Mouse (Mus musculus) frontal cortex, adult (tissue): ENCODE measurements at regions not wholly inside any gene's neighbourhood (a gene's known extent, or its start where the extent isn't known, plus 50 kb on each side); places are given as distances from the start of the nearest gene placed in this dataset.
"Not testable (repeated sequence)": the region's sequence is repeated elsewhere in the genome, so short reads cannot be mapped to it uniquely, and the experiment has no call there.

Experiments
- ATAC-seq: cut with Nextera tagmentation; 2 replicates; pipeline ENCODE4 v1.9.2; 2017; ENCODE audit warnings: mild to moderate bottlenecking, moderate library complexity, mixed read lengths; ENCODE audit not compliant: low TSS enrichment

DNA sequence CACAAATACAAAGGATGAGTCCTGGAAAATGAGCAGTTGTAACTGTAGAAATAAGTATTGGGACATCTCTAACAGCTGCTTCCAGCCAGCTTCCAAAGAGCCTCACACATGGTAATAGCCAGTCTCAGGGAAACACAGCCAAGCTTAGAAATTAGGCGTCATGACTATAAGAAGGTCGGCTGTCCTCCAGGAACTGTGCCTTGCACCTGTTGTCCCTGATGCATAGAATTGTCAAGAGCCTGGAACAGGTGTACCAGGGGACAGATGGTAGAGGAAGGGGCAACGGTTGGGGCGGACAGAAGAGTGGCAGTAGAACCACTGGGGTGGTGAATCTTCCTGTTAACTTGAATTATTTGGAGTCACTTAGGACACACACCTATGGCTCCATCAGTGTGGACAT is 162.1 kb downstream of the Trib2 start:
- no peak for ATAC-seq

DNA sequence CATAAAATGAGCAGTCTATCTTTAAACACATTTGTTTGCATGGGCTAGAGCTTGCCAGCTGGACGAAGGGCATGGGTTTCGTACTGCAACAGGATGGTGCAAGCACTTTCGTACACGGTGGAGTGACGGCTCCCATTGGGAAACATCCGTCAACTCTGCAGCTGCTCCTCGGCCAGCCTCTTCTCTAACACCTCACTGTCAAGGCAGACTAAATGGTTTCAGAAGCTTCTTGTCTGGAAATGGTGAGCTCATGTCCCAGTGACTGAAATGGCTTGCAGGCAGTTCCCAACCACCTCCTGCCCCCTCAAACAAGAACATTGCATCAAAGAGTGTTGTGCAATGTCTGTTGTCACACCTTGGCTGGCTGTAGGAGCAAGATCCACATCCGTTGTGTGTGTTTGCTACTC is 163.4 kb downstream of the Trib2 start:
- ATAC-seq: peak; percentile 31; the same call in 1 of the 2 replicates

DNA sequence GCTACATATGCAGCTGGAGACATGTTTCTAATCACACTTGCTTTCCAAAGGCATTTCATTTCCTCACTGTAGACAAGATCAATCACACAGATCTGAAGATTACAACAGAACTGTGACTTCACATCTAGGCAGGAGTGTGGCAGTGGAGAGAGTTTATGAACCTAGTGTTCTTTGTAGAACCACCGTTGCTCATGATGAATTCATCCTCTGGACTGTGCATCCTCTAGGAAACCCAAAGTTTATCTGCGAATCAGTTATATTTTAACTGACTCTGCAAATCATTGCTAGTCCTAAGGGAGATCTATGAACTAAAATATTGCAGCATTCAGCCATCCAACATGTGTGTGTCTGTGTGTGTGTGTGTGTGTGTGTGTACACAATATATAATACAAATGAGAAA is 165.4 kb downstream of the Trib2 start:
- ATAC-seq: no peak

DNA sequence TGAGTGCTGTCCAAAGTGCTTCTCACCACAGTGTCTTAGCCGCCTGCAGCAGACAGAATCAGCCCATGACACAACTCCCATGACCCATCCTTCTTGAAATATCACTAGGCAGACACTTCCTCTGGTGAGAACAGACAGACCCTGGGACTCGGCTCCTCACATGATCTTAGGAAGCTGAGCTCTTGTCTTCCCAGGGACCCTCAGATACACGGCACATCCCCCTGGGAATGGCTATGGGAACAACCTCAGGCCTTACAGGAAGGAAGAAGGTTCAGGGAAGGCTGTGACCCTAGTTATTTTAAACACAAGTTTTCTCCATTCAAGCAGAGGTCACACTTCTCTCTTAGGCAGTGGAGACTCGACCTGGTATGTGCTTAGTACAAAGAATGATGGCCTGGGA is 166.8 kb downstream of the Trib2 start:
- ATAC-seq: no peak

DNA sequence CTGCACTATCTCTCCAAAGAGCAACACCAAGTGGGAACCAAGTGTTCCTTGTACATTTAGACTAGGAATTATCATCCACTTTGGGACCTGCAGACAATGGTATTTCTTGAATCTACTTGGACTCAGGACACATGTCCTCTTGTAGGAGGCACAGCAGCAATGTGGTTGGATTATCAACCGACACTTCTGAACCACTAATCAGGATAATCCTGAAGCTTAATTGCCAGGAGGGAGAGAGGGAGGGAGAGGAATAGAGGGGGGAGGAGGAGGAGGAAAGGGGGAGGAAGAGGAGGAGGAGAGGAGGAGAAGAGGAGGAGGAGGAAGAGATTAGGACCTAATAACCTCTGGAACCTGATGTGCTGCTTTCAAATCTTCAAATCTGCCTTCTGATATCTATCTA is 167.5 kb downstream of the Trib2 start:
- no peak for ATAC-seq

DNA sequence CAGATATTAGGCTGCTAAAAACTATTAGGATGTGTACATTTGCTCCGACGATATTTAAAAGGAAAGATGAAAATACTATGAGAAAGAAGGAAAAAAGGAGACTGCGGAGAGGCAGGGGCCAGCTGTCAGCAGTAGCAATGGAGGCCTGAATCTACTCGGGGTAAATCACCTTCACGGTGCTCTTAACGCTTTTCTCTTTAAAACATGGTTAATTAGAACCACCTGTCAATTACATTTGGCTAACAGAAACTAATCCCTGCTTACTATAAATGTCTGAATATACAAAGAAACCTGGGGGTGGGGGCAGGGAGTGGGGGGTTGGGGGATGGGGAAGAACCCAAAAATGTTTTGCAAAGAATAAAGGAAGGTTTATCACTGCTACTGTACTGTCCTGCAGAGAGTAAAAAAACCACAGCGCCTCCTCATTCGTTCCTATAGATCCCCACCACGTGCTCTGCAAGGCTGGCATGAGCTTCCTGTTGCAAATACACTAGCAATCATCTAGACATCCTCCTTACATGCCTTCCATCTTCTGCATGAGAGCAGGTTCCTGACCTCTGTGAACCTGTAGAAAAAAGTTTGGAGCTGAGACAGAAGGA is 172.5 kb downstream of the Trib2 start:
- ATAC-seq: no peak

DNA sequence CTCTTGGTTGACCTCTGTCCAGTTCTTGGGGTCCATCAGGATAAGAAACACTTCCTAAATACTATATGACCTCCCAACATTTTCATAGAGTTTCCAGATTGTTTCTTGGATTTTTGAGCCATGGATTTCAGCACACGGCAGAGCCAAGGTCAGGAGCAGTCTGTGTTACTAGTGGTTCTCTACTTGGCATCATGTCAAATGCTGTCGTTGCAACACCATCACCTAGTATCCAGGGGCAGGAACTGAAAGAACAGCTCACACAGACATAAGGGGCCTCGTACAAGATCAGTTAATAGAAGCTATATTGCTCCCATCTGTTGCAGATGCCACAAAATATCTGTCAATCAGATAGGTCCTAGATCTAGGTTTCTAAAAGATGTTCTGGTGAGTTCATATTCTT is 173.1 kb downstream of the Trib2 start:
- no peak for ATAC-seq

DNA sequence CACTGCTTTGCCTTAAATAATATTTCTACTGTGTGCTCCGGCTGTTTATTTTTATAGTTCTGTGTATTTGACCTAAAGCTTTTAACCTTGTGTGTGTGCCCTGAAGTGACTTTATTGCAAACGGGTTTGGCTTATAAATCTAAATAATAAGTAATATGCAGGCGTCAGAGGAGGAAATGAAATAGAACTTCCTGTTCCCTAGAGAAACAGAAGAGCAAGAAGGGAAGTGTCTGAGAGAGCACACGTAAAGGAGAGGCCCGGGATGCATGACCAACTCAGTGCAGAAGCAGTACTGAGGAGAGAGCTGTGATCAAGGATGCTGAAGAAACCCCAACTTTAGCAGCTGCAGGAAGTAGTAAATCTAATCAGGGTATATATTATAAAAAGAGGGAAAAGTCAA is 176.4 kb downstream of the Trib2 start:
- ATAC-seq: no peak

DNA sequence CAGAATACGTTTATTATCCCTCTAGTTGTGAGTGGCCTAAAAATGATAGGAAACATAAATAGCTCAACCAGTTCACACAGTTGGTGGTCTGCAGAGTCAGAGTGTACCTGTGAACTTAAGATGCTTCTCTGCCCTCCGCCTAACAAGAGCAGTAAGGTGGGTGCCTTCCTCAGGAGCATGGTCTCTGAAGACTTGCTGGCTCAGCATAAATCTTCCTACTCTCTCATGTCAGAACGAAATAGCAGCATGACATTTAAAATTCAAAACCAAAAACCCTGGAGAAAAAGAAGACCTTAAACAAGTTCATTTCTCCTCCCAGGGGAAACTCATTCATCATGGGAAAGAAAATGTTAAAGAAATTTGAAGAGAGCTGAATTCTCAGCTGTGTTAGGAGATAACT is 186.8 kb downstream of the Trib2 start:
- ATAC-seq: no peak

DNA sequence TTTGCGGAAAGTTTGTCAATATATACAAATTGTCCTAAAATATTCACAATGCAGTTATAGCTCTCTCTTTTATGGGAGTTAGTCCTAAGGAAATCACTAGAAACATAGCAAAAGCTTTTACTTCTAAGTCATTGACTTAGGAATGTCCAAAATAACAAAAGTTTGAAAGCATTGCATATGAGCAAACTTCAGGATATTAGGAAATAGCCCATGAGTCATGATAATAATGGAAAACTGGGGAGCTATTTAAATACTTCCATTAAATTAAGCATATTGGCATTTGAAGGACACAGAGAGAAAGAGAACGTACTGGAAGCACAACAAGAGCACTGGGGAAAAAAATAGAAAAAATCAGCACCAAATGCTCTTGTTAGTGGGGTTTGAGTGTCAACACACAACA is 197.2 kb downstream of the Trib2 start:
- ATAC-seq: no peak

DNA sequence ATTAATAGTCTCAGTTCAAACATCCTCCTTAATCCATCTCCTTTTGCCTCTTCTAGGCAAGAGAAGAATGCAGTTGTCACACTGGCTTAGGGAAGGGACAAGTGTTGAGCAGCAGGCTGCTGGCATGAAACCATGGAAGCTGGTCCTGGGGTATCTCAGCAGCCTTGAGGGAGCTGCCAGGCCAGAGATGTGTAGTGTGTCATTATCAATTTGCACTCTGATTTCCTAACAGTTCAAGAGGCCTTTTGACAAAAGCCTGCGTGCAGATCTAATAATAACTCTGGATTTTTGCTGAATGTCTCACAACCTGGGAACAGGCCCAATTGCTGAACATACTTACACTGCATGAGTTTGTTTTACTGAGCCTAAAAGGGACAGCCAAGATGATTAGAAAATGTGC is 199.4 kb downstream of the Trib2 start:
- 0 out of 2 replicates have a peak, but pooled peaks have one; percentile 31 for ATAC-seq

DNA sequence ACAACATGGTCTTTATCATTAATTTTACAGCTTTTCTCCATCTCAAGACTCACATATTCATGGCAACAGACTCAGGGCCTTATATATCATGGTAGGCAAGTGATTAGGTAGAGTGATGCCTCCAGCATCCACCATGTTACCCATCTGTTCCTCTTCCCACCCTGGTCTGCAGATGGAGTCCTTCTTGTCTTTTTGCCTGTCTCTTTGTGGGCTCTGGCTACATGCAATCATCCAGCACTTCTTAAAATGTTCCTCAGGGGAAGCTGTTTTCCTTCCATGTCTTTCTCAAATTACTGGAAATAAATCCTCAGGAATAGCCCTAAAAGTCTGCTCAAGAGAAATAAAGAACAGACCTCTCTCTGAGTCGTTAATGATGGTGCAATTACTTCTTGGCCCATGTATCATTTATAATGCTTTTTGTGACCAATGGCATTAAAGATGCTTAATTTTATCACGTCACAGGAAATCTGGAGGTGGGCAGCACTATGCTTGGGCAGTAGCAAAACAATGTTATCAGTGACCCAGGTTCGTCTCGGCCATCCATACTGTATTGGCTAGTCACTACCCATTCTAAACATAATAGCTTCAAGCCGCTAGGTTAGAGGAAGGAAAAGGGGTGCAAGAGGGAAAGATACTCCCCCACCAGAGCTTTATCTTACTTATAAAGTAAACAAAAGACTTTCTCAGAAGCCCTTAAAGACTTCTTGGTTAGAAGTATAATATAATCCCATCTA is 204.7 kb downstream of the Trib2 start:
- ATAC-seq: no peak

DNA sequence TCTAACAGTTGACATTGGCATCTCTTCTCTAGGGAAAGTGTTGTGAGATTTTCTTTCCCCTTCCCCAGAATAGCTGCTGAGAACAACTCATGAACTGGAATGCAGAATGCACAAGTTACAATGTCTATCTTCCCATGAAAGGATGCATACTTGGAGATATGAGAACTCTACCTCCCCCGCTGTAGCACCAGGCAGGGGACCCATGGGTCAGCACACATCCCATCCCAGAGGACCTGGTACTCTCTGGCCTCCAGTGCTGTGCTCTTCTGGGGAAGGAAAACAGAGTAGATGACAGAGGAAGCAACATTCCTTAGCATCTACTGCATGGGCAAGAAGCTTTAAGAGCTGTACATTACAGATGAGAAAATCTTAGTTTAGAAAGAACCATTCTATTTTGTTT is 209.6 kb downstream of the Trib2 start:
- ATAC-seq: no peak

DNA sequence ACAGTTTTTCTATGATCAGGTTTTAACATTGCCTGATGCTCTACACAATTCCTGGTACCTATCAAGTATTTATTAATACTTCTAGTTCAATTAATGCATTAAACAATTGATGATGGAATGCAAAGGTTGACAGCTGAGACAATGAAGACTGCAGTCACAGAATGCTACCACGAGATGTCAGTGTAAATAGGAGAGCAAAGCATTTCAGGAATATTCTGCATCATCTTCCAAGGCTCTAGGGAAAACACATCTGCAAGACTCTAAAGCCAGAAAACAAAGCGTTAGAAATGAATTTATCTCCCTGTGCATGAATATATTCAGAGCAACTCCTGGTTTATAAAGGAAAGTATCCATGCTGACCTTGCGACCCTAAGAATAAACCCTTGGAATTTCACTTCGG is 210.6 kb downstream of the Trib2 start:
- ATAC-seq: peak; percentile 87

DNA sequence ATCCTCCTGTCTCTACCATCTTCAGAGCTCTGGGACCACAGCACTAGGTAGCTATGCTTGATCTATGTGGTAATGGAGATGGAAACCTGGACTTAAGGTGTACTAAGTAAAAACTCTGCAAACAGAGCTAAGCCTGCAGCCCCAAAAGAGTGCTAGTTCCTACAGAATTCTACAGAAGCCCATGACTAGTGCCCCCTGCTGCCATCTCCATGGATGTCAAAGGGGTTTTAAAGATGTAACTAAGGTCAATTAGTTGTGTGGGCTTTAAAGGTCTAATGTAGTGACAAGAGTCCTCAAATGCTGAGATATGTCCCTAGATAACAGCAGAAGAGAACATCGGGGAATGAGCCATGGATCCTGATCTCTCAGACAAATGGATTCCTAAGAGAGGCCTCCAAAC is 212.1 kb downstream of the Trib2 start:
- ATAC-seq: no peak

DNA sequence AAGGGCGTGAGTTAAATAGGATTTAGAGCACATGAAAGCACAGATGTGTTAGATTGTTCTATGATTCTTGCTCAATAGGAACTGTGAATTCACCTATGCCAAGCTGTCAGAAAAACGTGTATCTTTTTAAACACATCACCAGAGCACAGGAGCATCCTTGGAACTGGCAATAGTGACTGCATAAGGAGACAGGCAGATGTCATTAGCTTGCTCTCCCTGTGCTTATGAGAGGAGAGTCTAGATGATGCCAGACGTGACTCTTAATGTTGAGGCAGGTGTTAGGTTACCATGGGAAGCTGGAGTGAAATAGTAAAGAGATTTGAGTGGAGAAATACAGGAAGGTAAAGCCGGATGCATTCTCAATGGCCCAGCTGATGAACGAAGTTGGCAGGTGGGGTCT is 212.8 kb downstream of the Trib2 start:
- no peak for ATAC-seq

DNA sequence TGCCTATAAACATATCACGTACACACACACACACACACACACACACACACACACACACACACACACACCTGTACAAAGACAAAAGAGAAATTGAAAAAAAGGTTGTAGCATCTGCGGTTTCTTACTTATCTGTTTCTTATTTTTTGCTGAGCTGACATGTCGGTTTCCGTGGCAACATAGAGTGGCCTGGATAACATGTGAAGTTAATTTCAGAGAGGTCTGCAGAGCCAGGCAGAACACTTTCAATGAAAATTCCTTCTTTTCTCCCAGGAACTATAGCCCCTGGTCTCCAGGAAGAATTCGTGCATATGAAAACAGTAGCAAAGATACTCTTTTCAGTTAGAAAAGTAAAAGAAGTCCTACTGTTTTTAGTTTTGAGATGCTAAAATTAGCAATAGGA is 213.4 kb downstream of the Trib2 start:
- no peak for ATAC-seq

DNA sequence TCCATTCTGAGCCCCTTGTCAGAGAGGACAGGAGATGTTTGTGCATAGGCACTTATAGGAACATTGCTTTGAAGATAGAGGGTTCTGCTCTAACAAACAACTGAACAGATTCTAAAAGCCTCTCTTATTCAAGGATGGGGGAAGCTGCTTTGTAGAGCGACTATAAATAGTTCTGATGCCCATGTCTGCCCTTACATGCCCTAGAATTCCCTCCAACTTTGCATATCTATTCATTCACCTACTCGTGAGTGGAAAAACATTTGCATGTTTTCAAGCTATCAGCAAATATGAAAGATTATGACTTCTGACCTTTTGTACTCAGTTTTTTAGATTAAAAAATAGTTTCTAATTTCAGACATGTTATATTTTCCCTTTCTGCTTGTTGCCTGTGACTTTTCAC is 222.0 kb downstream of the Trib2 start:
- ATAC-seq: no peak

DNA sequence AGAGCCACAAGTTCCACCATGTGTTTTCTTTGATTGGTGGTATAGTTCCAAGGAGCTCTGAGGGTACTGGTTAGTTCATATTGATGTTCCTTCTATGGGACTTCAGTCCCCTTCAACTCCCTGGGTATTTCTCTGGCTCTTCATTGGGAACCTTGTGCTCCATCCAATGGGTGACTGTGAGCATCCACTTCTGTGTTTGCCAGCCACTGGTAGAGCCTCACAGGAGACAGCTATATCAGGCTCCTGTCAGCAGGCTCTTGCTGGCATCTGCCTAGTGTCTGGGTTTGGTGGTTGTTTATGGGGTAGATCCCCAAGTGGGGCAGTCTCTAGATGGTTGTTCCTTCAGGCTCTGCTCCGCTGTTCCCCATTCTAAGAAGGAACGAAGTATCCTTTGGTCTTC is 228.9 kb downstream of the Trib2 start:
- not testable (repeated sequence) for ATAC-seq

DNA sequence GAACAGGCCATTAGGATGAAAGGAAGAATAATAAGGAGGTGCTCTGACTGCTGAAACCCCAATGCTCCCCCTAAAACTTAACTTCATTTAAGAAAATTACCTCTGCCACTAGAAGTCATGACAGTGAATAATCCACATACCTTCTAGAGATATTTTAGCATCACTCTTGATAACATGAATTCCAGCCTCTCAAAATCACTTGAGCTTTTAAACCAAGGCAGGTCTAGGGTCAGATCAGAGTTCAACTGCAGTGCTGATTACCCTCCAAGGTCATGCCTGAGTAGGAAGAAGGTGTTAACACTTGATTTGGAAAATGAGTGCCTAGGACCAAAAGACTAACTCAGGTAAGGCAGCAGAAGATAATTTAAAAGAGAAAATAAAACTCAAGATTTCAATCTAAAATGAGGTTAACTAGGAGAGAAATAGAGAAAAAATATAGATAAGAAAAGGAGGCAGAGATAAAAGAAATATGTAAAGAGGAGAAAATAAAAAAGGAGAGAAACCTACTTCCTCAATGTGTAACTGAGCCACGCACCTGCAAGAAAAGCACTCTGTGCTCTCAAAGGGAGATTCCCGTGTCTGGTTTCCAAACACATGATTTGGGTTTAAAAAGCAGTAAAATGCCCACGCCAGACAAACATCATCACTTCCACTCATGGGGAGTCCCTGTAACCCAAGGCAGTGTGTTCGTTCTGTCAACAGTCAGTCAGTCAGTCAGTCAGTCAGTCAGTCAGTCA is 229.8 kb downstream of the Trib2 start:
- ATAC-seq: no peak

DNA sequence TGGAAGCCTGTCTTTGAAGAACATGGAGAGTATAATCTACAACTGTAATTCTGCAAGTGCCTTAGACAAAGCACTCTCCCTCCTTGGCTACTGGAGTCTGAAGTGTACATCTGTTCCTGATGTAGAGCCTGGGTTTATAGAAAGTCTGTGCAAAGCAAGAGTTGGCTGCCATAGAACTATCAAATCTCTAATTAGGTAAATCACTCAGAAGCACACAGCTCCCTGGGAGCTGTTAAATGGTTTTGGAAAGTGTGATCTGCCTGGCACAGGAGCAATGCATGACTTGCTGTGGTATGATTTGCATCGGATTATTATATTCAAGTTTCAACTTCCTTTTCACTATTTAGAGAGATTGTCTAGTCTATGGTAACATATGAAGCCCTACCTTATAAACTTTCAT is 230.9 kb downstream of the Trib2 start:
- ATAC-seq: peak; percentile 38; the same call in 1 of the 2 replicates

DNA sequence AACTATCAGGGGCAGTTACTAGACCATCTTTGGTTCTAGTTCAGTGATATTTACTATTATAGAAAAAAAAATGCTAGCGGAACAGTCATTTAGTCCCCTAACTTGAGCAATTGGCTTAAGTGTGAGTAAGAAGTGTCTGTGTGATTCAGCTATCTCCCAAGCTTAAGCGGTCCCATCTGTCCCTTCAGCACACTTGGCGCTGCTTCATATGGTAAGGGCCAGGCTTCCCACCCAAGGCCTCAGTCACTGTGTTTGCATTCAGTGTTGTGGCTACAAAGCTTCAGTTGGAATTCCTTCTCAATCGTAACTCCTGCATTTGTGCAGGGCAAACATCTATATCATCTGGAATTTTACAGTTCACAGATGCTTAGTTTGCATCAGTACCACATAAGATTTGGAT is 232.0 kb downstream of the Trib2 start:
- ATAC-seq: no peak

DNA sequence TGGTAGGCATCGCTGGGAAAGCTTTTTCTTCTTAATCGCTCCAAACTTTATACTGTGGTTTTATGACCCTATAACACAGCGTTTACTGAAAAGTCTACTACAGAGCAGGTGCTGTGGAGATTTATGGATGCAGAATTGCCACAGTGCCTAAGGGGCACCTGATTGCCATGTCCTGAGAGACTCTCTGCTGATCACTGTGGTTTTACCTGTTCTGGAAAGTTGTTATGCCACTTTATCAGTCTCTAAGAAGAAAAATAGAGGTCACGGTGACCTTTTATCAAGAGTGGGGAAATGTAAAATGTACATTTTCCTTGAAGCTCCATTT is 250.0 kb downstream of the Trib2 start:
- no peak for ATAC-seq
